In genomic region chr5:134734920-134735319, GRCm38 (mm10) we compare ENCODE assay signal across 32 mouse cellular contexts. TPM values are rescaled to one million over a fixed set of nuclear protein-coding genes. Genes with fewer than 3 reads are reported as not detected.
DNase-seq lines count a peak whose midpoint lies in the region; ATAC-seq and TF ChIP-seq lines count a peak whose summit lies in the region.
"Had no signal": no experiment of that assay in that cellular context is flagged by ENCODE, and none has a peak within 500 bp of the region (broad histone marks: within the 10 kb centered on the region; RNA-seq: fewer than 3 reads in every experiment).

No protein-coding gene starts in this region.

- TF ChIP-seq POLR2A in liver, adult 2 months (IDR thresholded peaks at IDR 0.05; ENCODE audit: extremely low read depth, insufficient read depth, low read length), result no peak

- no peaks in the 10 kb centered on the region for H3K36me3 ChIP-seq in liver, adult 2 months (ENCODE audit: control insufficient read depth, insufficient read depth, low read length)
- H3K36me3 ChIP-seq in liver, embryonic 12.5 days, result no peaks in the 10 kb centered on the region
- H3K36me3 ChIP-seq: embryonic facial prominence, embryonic 12.5 days; forebrain, embryonic 10.5 days; forebrain, embryonic 15.5 days; hindbrain, embryonic 10.5 days; hindbrain, embryonic 15.5 days; kidney, embryonic 15.5 days; midbrain, embryonic 10.5 days; neural tube, embryonic 12.5 days had no signal

- no peak for TF ChIP-seq CTCF in liver, adult 2 months (IDR thresholded peaks at IDR 0.05; ENCODE audit: low read depth, low read length)

- 24% methylated on average over 2 of the region's 2 CpGs for WGBS in liver, adult 2 months
- 66% methylated on average over 2 of the region's 2 CpGs for WGBS in liver, embryonic 12.5 days (ENCODE audit: insufficient replicate concordance)

- no peaks in the 10 kb centered on the region for H3K9me3 ChIP-seq in liver, embryonic 12.5 days (replicated peaks)
- H3K9me3 ChIP-seq: embryonic facial prominence, embryonic 12.5 days; forebrain, embryonic 10.5 days; forebrain, embryonic 15.5 days; heart, embryonic 13.5 days; hindbrain, embryonic 10.5 days; hindbrain, embryonic 15.5 days; kidney, embryonic 15.5 days; midbrain, embryonic 10.5 days; neural tube, embryonic 12.5 days had no signal

- peak; percentile 34 to 43 for DNase-seq in heart, adult 18-20 months
- DNase-seq in heart, adult 8-10 months (ENCODE audit: low spot score), result no peak
- peak; percentile 74 for DNase-seq in liver, adult 2 months (ENCODE audit: extremely low read depth, low read depth, low spot score)
- DNase-seq in lung, postnatal 4 days, result peak; percentile 15 to 56
- no peak for DNase-seq in lung, postnatal 25 days (ENCODE audit: low spot score)
- peak; percentile 28 for DNase-seq in heart, postnatal 25 days (ENCODE audit: low spot score)
- no peak for DNase-seq in right cerebral cortex, postnatal 10 days (ENCODE audit: low spot score in 2 of 2)
- DNase-seq: adrenal gland, adult 8-10 months; B cell, adult 2 months; cerebellum, adult 11 months; cerebellum, adult 9-10 months; cerebellum, postnatal 36 days; gastrocnemius, postnatal 25 days; kidney, adult 11 months; kidney, postnatal 25 days; liver; right cerebral cortex, adult 18-20 months had no signal

- no peak overlapping the region for H3K4me2 ChIP-seq in liver, embryonic 12.5 days
- H3K4me2 ChIP-seq: embryonic facial prominence, embryonic 12.5 days; forebrain, embryonic 15.5 days; heart, embryonic 13.5 days; hindbrain, embryonic 15.5 days; kidney, embryonic 15.5 days; neural tube, embryonic 12.5 days had no signal

- intact Hi-C loops in heart, postnatal 25 days (cut with DNase I), result no loop called here

- H3K27ac ChIP-seq in liver, adult 2 months (replicated peaks; ENCODE audit: insufficient read depth, low read depth, low read length), result no peak overlapping the region
- no peak overlapping the region for H3K27ac ChIP-seq in liver, embryonic 12.5 days
- H3K27ac ChIP-seq: embryonic facial prominence, embryonic 12.5 days; forebrain, embryonic 10.5 days; forebrain, embryonic 15.5 days; heart, embryonic 13.5 days; hindbrain, embryonic 10.5 days; hindbrain, embryonic 15.5 days; kidney, embryonic 15.5 days; midbrain, embryonic 10.5 days; neural tube, embryonic 12.5 days had no signal

- no peak for ATAC-seq in liver, embryonic 12.5 days
- ATAC-seq: activated CD4-positive, CD25-positive, alpha-beta regulatory T cell, adult 4 months; forebrain, embryonic 15.5 days; inflammation-experienced regulatory T-cells, adult 6 months; midbrain, embryonic 16.5 days had no signal

- H3K27me3 ChIP-seq in liver, adult 2 months (ENCODE audit: control insufficient read depth, insufficient read depth, low read length), result no peaks in the 10 kb centered on the region
- H3K27me3 ChIP-seq in liver, embryonic 12.5 days (replicated peaks), result no peaks in the 10 kb centered on the region
- H3K27me3 ChIP-seq: embryonic facial prominence, embryonic 12.5 days; forebrain, embryonic 15.5 days; heart, embryonic 13.5 days; hindbrain, embryonic 15.5 days; kidney, embryonic 15.5 days; neural tube, embryonic 12.5 days had no signal

- H3K4me1 ChIP-seq in liver, adult 2 months (ENCODE audit: control insufficient read depth, insufficient read depth, low read length), result no peaks in the 10 kb centered on the region
- H3K4me1 ChIP-seq in liver, embryonic 12.5 days, result no peaks in the 10 kb centered on the region
- H3K4me1 ChIP-seq: forebrain, embryonic 10.5 days; forebrain, embryonic 15.5 days; hindbrain, embryonic 15.5 days had no signal

- no peak overlapping the region for H3K4me3 ChIP-seq in liver, adult 2 months (ENCODE audit: insufficient read depth, low read depth, low read length)
- H3K4me3 ChIP-seq in liver, embryonic 12.5 days, result no peak overlapping the region
- H3K4me3 ChIP-seq: embryonic facial prominence, embryonic 12.5 days; forebrain, embryonic 10.5 days; forebrain, embryonic 15.5 days; heart, embryonic 13.5 days; hindbrain, embryonic 10.5 days; hindbrain, embryonic 15.5 days; kidney, embryonic 15.5 days; midbrain, embryonic 10.5 days; myocyte; neural tube, embryonic 12.5 days had no signal

- no peak overlapping the region for H3K9ac ChIP-seq in liver, adult 2 months (ENCODE audit: low read depth, low read length)
- H3K9ac ChIP-seq in liver, embryonic 12.5 days, result no peak overlapping the region
- H3K9ac ChIP-seq: embryonic facial prominence, embryonic 12.5 days; forebrain, embryonic 15.5 days; heart, embryonic 13.5 days; hindbrain, embryonic 15.5 days; kidney, embryonic 15.5 days; neural tube, embryonic 12.5 days had no signal

- no peaks in the 10 kb centered on the region for H3K79me2 ChIP-seq in liver, adult 2 months (ENCODE audit: control insufficient read depth, insufficient read depth, low read length)

RNA-seq across cellular contexts. Expression of gene Eln, which starts 12.2 kb away (rescaled TPM):
- total RNA-seq in heart, adult 18-20 months (2021), result 10 to 100 TPM; 26.0 to 26.7 TPM
- total RNA-seq in heart, adult 8-10 months (2022), result 10 to 100 TPM; 14.7 to 26.2 (median 17.6) TPM
- 0.37 and 0.60 TPM in 2 replicates for total RNA-seq in liver, adult 2 months (2014; rRNA removed)
- 4.0 and 5.2 TPM in 2 replicates for polyA plus RNA-seq in liver, adult 2 months (2012; rRNA removed)
- polyA plus RNA-seq in liver, embryonic 12.5 days (2016; fragmentation: Nextera tagmentation; extraction: Ambion mirVana), result 2.6 and 4.7 TPM in 2 replicates
- total RNA-seq in heart, postnatal 25 days (2021), result 100 to 1,000 TPM; 147 to 183 TPM
- total RNA-seq: megakaryocyte progenitor cell, adult 5-6 weeks had no signal

RNA-seq across cellular contexts. Expression of gene Limk1, which starts 46.5 kb away (rescaled TPM):
- 1 to 10 TPM; 4.3 to 5.1 TPM for total RNA-seq in heart, adult 18-20 months (2021)
- total RNA-seq in heart, adult 8-10 months (2022), result 1 to 10 TPM; 3.8 to 5.1 (median 4.0) TPM
- 0.83 and 1.1 TPM in 2 replicates for total RNA-seq in liver, adult 2 months (2014; rRNA removed)
- polyA plus RNA-seq in liver, adult 2 months (2012; rRNA removed), result 2.1 and 2.7 TPM in 2 replicates
- polyA plus RNA-seq in liver, embryonic 12.5 days (2016; fragmentation: Nextera tagmentation; extraction: Ambion mirVana), result 1.3 and 1.5 TPM in 2 replicates
- total RNA-seq in heart, postnatal 25 days (2021), result 1 to 10 TPM; 4.7 to 5.0 TPM

Comparison
In these comparisons a context has a peak if more than half of its experiments do, and no peak if none do; other contexts are left out.
1. DNase-seq: peak in heart, adult 18-20 months (2 of 2), liver, adult 2 months (single experiment), lung, postnatal 4 days (2 of 2) and heart, postnatal 25 days (single experiment); none in heart, adult 8-10 months (single experiment), lung, postnatal 25 days (single experiment) and right cerebral cortex, postnatal 10 days (0 of 2).